Mouse (Mus musculus): ENCODE measurements around the gene Tbx6. TPM values are rescaled to one million over a fixed set of nuclear protein-coding genes. Genes with fewer than 3 reads are reported as not detected.

Gene Tbx6
- polyA plus RNA-seq (2012; rRNA removed) = 1.9 and 2.1 TPM in 2 replicates

GRCm38 (mm10) chr7:126780971-126781635 is at the start of gene Tbx6:
Gene Tbx6 (plus strand): TSS chr7:126781483.
- DNase-seq (ENCODE audit: low read depth) = no peak

GRCm38 (mm10) chr7:126736122-126736521 is 45.2 kb upstream of the Tbx6 start:
- no peak for DNase-seq (ENCODE audit: low read depth)

GRCm38 (mm10) chr7:126739551-126739950 is 41.7 kb upstream of the Tbx6 start:
- DNase-seq (ENCODE audit: low read depth) = no peak

GRCm38 (mm10) chr7:126740132-126740735 is 41.0 kb upstream of the Tbx6 start:
- no peak for DNase-seq (ENCODE audit: low read depth)

- DNase-seq (ENCODE audit: low read depth) = no peak
Observed at GRCm38 (mm10) chr7:126740977-126741376, 40.3 kb upstream of the Tbx6 start.

GRCm38 (mm10) chr7:126741452-126741851 is 39.8 kb upstream of the Tbx6 start:
- DNase-seq (ENCODE audit: low read depth) = no peak

GRCm38 (mm10) chr7:126741964-126742482 is 39.3 kb upstream of the Tbx6 start:
- no peak for DNase-seq (ENCODE audit: low read depth)

GRCm38 (mm10) chr7:126746066-126746465 is 35.2 kb upstream of the Tbx6 start:
- no peak for DNase-seq (ENCODE audit: low read depth)

GRCm38 (mm10) chr7:126746798-126747197 is 34.5 kb upstream of the Tbx6 start:
- no peak for DNase-seq (ENCODE audit: low read depth)

GRCm38 (mm10) chr7:126748824-126749223 is 32.5 kb upstream of the Tbx6 start:
- DNase-seq (ENCODE audit: low read depth) = no peak

GRCm38 (mm10) chr7:126749582-126750343 is 31.5 kb upstream of the Tbx6 start:
- DNase-seq (ENCODE audit: low read depth) = no peak

- DNase-seq (ENCODE audit: low read depth) = no peak
Observed at GRCm38 (mm10) chr7:126754866-126755265, 26.4 kb upstream of the Tbx6 start.

GRCm38 (mm10) chr7:126758539-126758938 is 22.7 kb upstream of the Tbx6 start:
- DNase-seq (ENCODE audit: low read depth) = no peak

GRCm38 (mm10) chr7:126759050-126759671 is 22.1 kb upstream of the Tbx6 start, which contains the start of gene Mapk3:
Gene Mapk3 (plus strand): TSS chr7:126759601.
- DNase-seq (ENCODE audit: low read depth) = no peak

- no peak for DNase-seq (ENCODE audit: low read depth)
Observed at GRCm38 (mm10) chr7:126759672-126760390, 21.5 kb upstream of the Tbx6 start.

- DNase-seq (ENCODE audit: low read depth) = no peak
Observed at GRCm38 (mm10) chr7:126760391-126760802, 20.9 kb upstream of the Tbx6 start.

GRCm38 (mm10) chr7:126760956-126761355 is 20.3 kb upstream of the Tbx6 start:
- DNase-seq (ENCODE audit: low read depth) = no peak

GRCm38 (mm10) chr7:126761529-126762067 is 19.7 kb upstream of the Tbx6 start:
- DNase-seq (ENCODE audit: low read depth) = no peak

- DNase-seq (ENCODE audit: low read depth) = no peak
Observed at GRCm38 (mm10) chr7:126762471-126763008, 18.7 kb upstream of the Tbx6 start.

GRCm38 (mm10) chr7:126765540-126765939 is 15.7 kb upstream of the Tbx6 start:
- DNase-seq (ENCODE audit: low read depth) = no peak

GRCm38 (mm10) chr7:126766201-126766600 is 15.1 kb upstream of the Tbx6 start, which contains the start of gene Gdpd3:
Gene Gdpd3 (plus strand): TSS chr7:126766334.
- no peak for DNase-seq (ENCODE audit: low read depth)
